Mouse (Mus musculus) embryo, embryonic 11.5 days (tissue): ENCODE measurements around the gene Dab1.

ENCODE experiments used
- DNase-seq: peaks from one replicate; pipeline ENCODE4 v3.0.0-alpha.2; 2012; ENCODE audit warnings: low read depth, low spot score

The Dab1 gene

GRCm38 (mm10) chr4:104444985-104445384 is 825.8 kb downstream of the Dab1 start:
- DNase-seq, result no peak

- DNase-seq, result no peak
Measured at GRCm38 (mm10) chr4:104448199-104448598, 829.0 kb downstream of the Dab1 start.

GRCm38 (mm10) chr4:104450645-104451044 is 831.5 kb downstream of the Dab1 start:
- no peak for DNase-seq

DNA sequence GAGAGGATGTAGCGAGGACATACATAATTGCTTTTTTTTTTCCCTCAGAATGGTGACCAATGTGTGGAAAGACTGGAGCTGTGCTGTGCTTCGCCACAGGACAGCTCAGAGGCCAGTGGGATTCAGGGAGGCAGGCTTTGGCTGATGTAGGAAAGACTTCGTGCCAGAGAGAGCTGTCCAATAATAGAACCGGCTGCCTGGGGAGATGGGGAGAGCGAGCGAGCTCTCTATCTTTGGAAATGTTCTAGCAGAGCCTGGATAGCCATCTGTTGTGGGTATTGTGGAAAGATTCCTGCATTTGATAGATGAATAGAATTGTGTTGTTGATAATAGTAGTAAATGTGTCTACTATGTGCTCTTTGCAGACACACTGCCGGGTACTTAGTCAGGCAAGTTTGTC is 833.4 kb downstream of the Dab1 start:
- no peak for DNase-seq

- DNase-seq, result no peak
Measured at GRCm38 (mm10) chr4:104455151-104455550, 836.0 kb downstream of the Dab1 start.

DNA sequence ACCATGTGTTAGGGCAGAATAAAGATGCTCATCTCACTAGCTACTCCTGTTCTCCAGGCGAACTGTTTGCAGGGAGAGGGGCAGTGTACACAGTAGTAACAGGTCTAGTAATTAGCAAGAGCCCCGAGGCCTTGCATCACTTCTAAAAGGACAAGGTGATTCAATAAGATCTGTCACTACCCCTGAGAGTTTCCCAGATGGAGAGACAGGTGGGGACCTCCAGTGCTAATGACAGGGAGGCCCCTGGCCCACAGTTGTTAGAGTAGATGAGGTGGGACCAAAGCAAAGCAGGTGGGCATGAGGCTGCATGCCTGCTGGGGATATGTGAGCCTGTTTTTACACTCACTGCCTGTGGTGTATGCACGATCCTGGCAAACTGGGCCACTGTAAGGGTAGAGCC is 836.6 kb downstream of the Dab1 start:
- no peak for DNase-seq

DNA sequence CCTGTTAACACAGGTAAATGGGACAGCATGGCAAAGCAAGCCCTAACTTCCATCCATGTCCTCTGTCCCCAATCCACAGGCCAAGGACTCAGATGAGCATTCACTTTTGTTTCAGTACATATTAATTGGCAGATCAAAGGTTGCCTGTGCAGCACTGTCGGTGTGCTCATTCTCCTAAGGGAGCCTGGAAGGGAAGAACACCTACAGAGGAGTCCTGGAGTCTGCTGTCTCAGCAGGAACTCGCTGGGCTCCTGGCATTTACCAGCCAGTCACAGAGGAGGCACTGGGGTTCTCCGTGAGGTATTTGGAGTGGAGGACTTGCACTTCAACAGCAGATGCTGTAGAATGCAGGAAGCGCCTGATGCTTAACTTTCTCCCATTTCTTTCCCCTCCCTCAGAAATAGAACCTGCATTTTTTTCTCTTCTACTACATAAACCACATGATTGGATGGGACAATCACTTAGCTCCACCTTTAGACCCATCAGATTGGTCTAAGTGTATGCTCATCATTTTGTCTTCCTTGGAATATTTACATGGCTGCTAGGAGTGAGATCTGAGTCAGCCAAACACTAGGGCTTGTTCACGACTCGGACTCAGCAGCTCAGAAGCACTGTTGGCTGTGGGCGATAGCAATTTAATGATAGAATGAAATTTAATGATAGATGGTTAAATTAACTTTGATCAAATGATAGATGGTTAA is 837.2 kb downstream of the Dab1 start:
- no peak for DNase-seq

DNA sequence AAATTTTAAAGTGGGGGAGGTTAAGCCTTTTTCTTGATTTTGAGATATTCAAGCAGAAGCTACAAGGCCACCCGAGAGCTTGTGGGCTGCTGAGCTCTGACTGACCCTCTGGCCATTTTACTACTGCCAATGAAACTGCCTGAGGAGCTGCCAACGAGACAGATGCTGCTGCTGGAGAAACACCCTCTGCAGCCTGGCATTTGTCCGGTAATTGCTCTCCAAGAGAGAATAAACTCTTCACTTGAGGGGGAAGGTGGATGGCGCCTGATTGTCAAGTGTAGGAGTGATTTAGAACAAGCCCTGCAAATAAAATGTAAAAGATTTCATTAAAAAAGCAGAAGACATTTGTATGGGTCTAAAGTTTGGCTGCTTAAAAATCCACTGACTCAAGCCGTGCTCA is 839.6 kb downstream of the Dab1 start:
- no peak for DNase-seq

DNA sequence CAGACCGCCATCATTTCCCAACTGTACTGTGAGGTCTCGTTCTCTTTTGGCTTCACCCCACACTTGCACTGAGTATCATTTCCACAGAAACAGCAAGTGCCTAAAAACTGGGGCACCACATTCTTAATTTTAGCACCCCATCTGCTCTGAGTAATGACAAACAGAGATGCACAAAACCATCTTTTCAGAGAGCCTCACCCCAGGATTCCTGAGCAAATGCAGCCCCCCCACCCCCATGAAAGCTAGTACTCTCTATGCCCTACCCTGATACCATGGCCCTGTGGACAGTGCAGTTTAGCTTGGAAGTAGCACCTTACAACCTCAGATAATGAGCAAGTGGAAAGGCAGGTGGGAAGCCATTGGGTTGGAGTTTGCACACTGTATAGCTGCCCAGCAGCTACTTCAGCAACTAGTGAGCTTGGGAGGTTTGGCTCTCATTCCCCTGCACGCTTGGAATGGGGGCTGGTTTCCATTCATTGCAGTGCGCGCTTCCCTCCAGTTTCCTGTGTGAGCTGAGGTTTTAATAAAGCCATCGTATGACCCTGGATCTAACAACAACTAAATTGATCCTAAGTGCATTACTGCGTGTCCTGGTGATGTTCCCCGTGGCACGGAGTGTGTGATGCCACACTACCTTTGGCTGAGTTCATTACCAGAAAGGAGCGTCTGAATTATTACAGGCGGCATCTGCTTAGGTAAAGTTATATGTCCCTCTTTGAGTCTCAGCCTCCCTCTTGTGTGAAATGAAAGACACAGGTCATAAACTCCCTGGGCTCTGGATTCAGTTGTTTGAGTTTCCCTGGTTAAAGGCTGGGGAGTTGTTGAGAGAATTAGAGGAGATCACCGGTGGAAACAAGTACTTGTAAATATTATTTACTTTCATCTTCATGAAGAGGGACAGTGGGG is 842.2 kb downstream of the Dab1 start:
- DNase-seq, result no peak

DNA sequence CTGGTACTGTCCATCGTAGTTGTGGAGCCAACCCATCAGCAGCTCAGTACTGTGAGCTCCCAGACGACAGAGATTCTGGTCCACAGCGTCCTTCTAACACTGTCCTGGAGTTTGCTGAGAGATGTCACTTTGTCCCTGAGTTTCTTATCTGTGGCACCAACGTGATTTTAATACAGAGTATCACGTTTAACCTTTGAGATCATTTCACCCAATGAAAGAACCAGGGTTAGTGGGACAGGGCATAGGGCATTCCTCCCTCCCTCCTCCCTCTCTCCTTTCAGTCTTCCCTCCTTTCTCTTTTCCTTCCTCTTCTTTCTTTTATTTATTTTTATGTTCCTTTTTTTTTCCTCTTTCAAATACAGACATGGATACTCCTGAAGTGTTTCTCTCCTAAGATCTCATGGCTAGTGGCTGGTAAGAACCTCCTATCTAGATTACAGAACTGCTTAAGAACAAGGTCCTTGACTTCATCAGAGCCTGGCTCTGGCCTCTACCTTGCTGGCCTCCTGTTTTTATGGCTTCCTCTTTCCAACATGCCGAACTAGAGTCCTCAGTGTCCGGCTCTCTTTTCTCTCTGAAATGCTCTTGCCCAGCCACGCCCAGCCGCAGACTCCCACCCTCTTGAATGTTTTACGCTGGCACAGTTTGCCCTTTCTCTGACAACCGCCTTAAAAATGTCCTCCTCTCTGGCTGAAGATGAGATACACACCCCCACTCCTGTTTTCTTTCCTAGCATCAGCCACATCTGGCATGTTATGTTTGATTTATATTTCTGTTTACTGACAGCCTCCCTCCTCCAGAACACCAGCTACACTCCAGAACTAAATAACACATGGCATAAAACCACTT is 844.0 kb downstream of the Dab1 start:
- DNase-seq, result no peak

DNA sequence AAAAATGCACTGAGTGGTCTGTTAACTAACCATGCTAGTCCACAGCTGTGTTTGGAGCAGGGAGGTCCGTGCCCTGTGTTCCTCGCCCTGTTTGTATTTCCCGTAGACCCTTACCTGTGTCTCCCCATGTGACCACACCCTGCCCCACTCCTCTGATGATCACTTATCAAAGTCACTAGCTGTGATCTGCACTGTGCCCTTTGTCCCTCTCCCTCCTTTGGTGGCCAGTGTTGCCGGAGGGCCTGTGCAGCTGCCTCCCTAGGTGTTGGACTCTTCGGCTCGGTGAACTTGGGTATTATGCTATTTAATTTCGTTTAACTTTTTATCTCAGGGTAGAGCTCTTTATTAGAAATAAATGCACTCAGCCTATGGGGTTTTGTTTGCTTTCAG is 844.6 kb downstream of the Dab1 start:
- no peak for DNase-seq

GRCm38 (mm10) chr4:104465594-104465993 is 846.4 kb downstream of the Dab1 start:
- DNase-seq, result no peak

DNA sequence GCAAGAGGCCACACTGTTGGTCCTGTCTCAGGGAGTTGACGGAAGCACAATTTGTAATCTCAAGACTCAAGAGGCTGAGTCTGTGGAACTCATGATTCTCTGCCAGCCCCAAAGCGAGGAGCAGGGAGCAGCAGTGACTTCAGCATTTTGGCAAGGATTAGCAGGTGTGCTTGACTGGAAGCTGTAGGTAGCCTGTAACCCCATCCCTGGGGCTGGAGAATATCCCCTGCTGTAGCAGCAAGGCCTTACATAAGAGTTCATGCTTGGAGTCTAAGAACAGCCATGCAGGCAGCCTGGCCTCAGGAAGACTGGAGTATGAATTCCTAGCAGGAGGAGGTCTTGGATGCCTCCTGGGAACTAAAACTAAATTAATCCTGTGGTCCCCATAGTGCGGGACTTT is 849.5 kb downstream of the Dab1 start:
- DNase-seq, result no peak

- no peak for DNase-seq
Measured at GRCm38 (mm10) chr4:104472915-104473314, 853.8 kb downstream of the Dab1 start.

- DNase-seq, result no peak
Measured at GRCm38 (mm10) chr4:104476841-104477240, 857.7 kb downstream of the Dab1 start.

- DNase-seq, result no peak
Measured at GRCm38 (mm10) chr4:104483948-104484347, 864.8 kb downstream of the Dab1 start.

DNA sequence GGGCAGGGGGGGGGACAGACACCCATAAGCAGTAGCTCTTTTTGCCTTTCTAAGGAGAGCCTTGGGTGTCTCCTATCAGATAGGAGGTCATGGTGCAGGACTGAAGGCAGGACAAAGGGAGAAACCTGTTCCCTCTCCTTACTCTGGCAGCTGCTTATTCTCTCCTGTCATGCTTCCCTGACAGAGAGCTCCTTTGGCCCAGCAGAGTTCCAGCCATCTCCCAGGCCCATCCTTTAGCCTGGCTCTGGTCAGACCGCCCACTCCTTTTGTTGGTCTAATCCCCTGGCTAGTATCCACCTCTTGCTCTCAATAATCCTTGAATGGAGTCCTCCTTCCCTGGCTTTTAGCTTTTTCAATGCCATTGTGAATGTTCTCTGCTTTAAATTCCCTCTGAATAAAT is 878.1 kb downstream of the Dab1 start:
- no peak for DNase-seq

GRCm38 (mm10) chr4:104500112-104500511 is 881.0 kb downstream of the Dab1 start:
- DNase-seq, result no peak

- DNase-seq, result peak; percentile 11
Measured at GRCm38 (mm10) chr4:104500646-104501045, 881.5 kb downstream of the Dab1 start.

DNA sequence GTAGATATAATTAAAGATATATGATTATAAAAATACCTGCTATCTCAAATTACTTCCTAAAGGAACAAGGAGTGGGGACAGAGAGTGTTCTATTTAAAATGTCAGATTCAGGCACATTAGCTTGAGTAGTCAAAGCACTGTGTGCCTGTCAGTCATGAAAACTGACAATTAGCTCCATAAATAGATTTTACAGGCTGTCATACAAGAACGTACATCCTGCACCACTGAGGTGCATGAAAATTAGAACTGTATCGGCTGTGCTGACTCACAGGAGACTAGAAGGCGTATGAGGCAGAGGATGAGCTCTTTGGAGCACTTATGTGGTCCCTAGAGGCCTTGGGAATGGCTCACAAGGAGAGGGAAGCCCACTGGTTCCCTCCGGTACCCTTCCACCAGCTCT is 882.1 kb downstream of the Dab1 start:
- DNase-seq, result no peak

DNA sequence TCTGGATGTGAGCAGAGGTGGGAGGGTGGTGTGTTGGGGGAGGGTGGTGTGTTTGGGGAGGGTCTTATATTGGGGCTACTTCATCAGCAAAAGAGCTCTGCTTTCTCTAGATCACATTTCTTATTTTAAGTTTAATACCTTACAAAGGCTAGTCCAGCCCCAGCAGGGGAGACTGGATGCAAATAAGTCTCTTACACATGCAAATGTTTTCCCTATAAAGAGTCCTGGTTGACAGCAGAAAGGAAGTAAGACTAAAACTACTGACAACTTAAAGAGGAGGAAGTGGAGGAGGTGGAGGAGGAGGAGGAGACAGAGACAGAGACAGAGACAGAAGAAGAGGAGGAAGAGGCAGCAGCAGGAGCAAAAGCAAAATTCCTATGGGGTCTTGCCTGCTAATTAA is 885.8 kb downstream of the Dab1 start:
- no peak for DNase-seq
